ENCODE assay signal across 22 mouse cellular contexts in genomic region chr12:16354711-16355110, GRCm38 (mm10).
"Had no signal": no experiment of that assay in that cellular context is flagged by ENCODE, and none has a peak within 500 bp of the region (broad histone marks: within the 10 kb centered on the region; RNA-seq: fewer than 3 reads in every experiment).

No protein-coding gene starts in this region.

- H3K9ac ChIP-seq: forebrain, postnatal 0 days; heart, embryonic 12.5 days; heart, embryonic 15.5 days; hindbrain, embryonic 13.5 days; hindbrain, embryonic 15.5 days; limb, embryonic 12.5 days; liver, embryonic 13.5 days; liver, embryonic 15.5 days; liver, postnatal 0 days had no signal

- H3K27me3 ChIP-seq: heart, embryonic 12.5 days; heart, embryonic 15.5 days; hindbrain, embryonic 13.5 days; hindbrain, embryonic 15.5 days; limb, embryonic 12.5 days; liver, embryonic 13.5 days; liver, embryonic 15.5 days had no signal

- H3K4me3 ChIP-seq: heart, embryonic 12.5 days; heart, embryonic 15.5 days; hindbrain, embryonic 13.5 days; hindbrain, embryonic 15.5 days; left cerebral cortex, adult 2 months; limb, embryonic 10.5 days; limb, embryonic 12.5 days; liver, embryonic 13.5 days; liver, embryonic 15.5 days had no signal

- DNase-seq: forebrain, postnatal 0 days; gastrocnemius, postnatal 14 days; gastrocnemius, postnatal 36 days; kidney, adult 11 months; kidney, adult 8-10 months; kidney, postnatal 14 days; kidney, postnatal 36 days; liver; liver, embryonic 13.5 days; liver, postnatal 0 days; lung, adult 2 months had no signal

- H3K9me3 ChIP-seq: heart, embryonic 12.5 days; heart, embryonic 15.5 days; hindbrain, embryonic 13.5 days; hindbrain, embryonic 15.5 days; limb, embryonic 10.5 days; limb, embryonic 12.5 days; liver, embryonic 13.5 days; liver, embryonic 15.5 days had no signal

- ATAC-seq: forebrain, postnatal 0 days; hindbrain, postnatal 0 days; intestine, embryonic 16.5 days; liver, postnatal 0 days had no signal

- H3K4me2 ChIP-seq: heart, embryonic 12.5 days; heart, embryonic 15.5 days; hindbrain, embryonic 13.5 days; hindbrain, embryonic 15.5 days; limb, embryonic 12.5 days; liver, embryonic 11.5 days; liver, embryonic 13.5 days; liver, embryonic 15.5 days had no signal

- H3K36me3 ChIP-seq: heart, embryonic 12.5 days; heart, embryonic 15.5 days; hindbrain, embryonic 13.5 days; hindbrain, embryonic 15.5 days; limb, embryonic 10.5 days; limb, embryonic 12.5 days; liver, embryonic 13.5 days; liver, embryonic 15.5 days had no signal

- H3K4me1 ChIP-seq: heart, embryonic 12.5 days; heart, embryonic 15.5 days; hindbrain, embryonic 13.5 days; hindbrain, embryonic 15.5 days; limb, embryonic 10.5 days; limb, embryonic 12.5 days; liver, embryonic 13.5 days; liver, embryonic 15.5 days had no signal

- H3K27ac ChIP-seq: heart, embryonic 15.5 days; hindbrain, embryonic 13.5 days; hindbrain, embryonic 15.5 days; hindbrain, postnatal 0 days; left cerebral cortex, adult 2 months; limb, embryonic 10.5 days; limb, embryonic 12.5 days; liver, embryonic 13.5 days; liver, embryonic 15.5 days had no signal
